Mouse (Mus musculus): ENCODE measurements around the gene Strip1.

Strip1 gene

GRCm38 (mm10) chr3:107591612-107592011 is 39.9 kb downstream of the Strip1 start:
- DNase-seq (ENCODE audit: low spot score): no peak

GRCm38 (mm10) chr3:107586504-107586903 is 45.0 kb downstream of the Strip1 start:
- DNase-seq (ENCODE audit: low spot score): no peak

GRCm38 (mm10) chr3:107583893-107584292 is 47.6 kb downstream of the Strip1 start:
- no peak for DNase-seq (ENCODE audit: low spot score)

- DNase-seq (ENCODE audit: low spot score): no peak
Measured at GRCm38 (mm10) chr3:107582875-107583767, 48.4 kb downstream of the Strip1 start.

GRCm38 (mm10) chr3:107582130-107582874 is 49.2 kb downstream of the Strip1 start:
- DNase-seq (ENCODE audit: low spot score): no peak

- no peak for DNase-seq (ENCODE audit: low spot score)
Measured at GRCm38 (mm10) chr3:107581103-107582010, 50.1 kb downstream of the Strip1 start.

- no peak for DNase-seq (ENCODE audit: low spot score)
Measured at GRCm38 (mm10) chr3:107579466-107579865, 52.0 kb downstream of the Strip1 start.

GRCm38 (mm10) chr3:107577810-107578390 is 53.6 kb downstream of the Strip1 start:
- no peak for DNase-seq (ENCODE audit: low spot score)

- no peak for DNase-seq (ENCODE audit: low spot score)
Measured at GRCm38 (mm10) chr3:107576807-107577206, 54.7 kb downstream of the Strip1 start.

- no peak for DNase-seq (ENCODE audit: low spot score)
Measured at GRCm38 (mm10) chr3:107571205-107571604, 60.3 kb downstream of the Strip1 start.

- DNase-seq (ENCODE audit: low spot score): no peak
Measured at GRCm38 (mm10) chr3:107568721-107569120, 62.8 kb downstream of the Strip1 start.

GRCm38 (mm10) chr3:107567766-107568165 is 63.7 kb downstream of the Strip1 start:
- DNase-seq (ENCODE audit: low spot score): no peak

GRCm38 (mm10) chr3:107565331-107565730 is 66.2 kb downstream of the Strip1 start:
- no peak for DNase-seq (ENCODE audit: low spot score)

GRCm38 (mm10) chr3:107563880-107564279 is 67.6 kb downstream of the Strip1 start:
- DNase-seq (ENCODE audit: low spot score): no peak

- no peak for DNase-seq (ENCODE audit: low spot score)
Measured at GRCm38 (mm10) chr3:107562591-107562990, 68.9 kb downstream of the Strip1 start.

Measured in spleen, adult 12 weeks (tissue).